Mouse (Mus musculus): ENCODE data around the gene Fgfr2.

GRCm38 (mm10) chr7:132734222-132734621, 388.9 kb downstream of the Fgfr2 start:
- TF ChIP-seq POLR2A (IDR thresholded peaks at IDR 0.05; ENCODE audit: insufficient read length, low read depth): no peak
- TF ChIP-seq REST (IDR thresholded peaks at IDR 0.05; ENCODE audit: insufficient read depth, insufficient read length): no peak
- no peak for TF ChIP-seq MYOG (IDR thresholded peaks at IDR 0.05; ENCODE audit: control insufficient read depth in 1 of 3, insufficient read depth in 1 of 3, insufficient read length in 2 of 3, low read depth in 2 of 3)
- no peak for TF ChIP-seq MYOD1 (IDR thresholded peaks at IDR 0.05; ENCODE audit: control insufficient read depth in 1 of 3, insufficient read length in 2 of 3, low read depth in 2 of 3)
- no peak for TF ChIP-seq POLR2AphosphoS2 (IDR thresholded peaks at IDR 0.05; ENCODE audit: insufficient read length, low read depth)
- no peak for TF ChIP-seq MAX (IDR thresholded peaks at IDR 0.05; ENCODE audit: low read depth)
- no peak for TF ChIP-seq TCF12 (IDR thresholded peaks at IDR 0.05; ENCODE audit: insufficient read depth, poor library complexity, severe bottlenecking)
- no peak for TF ChIP-seq E2F4 (IDR thresholded peaks at IDR 0.05; ENCODE audit: insufficient read depth)
- no peak for TF ChIP-seq CEBPB (IDR thresholded peaks at IDR 0.05; ENCODE audit: insufficient read depth, poor library complexity, severe bottlenecking)
- no peak for TF ChIP-seq TCF3 (IDR thresholded peaks at IDR 0.05; ENCODE audit: insufficient read length, low read depth)
